Mouse (Mus musculus): ENCODE data around the gene Sptb.

DNA sequence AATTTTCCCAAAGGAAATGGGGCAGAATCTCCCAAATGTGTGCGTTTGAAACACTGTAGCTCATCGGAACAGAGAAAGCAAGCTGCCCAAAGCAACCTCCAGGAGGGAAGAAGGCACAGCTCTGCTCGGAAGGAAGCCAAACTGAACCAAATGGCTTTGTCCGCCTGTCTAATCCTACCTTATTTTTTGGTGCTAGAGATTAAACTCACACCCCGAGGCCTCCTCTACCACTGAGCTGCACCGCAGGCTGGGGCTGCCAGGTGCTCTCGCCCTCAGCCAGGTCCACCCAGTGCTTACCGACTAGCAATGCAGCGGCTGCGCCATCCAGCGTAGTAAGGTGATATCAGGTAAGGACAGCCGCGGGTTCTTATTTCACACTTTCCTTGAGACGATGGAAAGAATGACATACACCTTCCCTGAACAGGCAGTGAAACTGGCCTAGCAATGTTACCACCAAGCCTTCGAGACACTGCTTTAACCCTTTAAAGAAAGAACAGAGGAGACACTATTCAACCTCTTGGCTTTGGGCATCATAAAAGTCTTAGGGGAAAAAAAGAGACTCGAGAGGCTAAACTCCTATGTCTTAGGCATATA is 40.6 kb upstream of the Sptb start:
- TF ChIP-seq POLR2A (IDR thresholded peaks at IDR 0.05; ENCODE audit: borderline replicate concordance, insufficient read depth, low read length): no peak
- no peak for TF ChIP-seq CTCF (IDR thresholded peaks at IDR 0.05; ENCODE audit: borderline replicate concordance, insufficient read depth, low read depth, low read length)

All from cerebellum, adult 2 months (tissue).